Mouse (Mus musculus) v-Abl transformed pro-B cells (cell line): Measurements from ENCODE around the gene Wwc2.

ENCODE experiments used
- in situ Hi-C, 2 experiments: fragments of 400-800 bp; cut with MboI; formaldehyde crosslinking; loops; one replicate each; pipeline ENCODE4 v1.15.1; 2025; ENCODE audit not compliant: unreplicated experiment in 2 of 2

Wwc2 gene

GRCm38 (mm10) chr8:47917060-47918035 is 73.4 kb downstream of the Wwc2 start:
- in situ Hi-C loops, result loop anchor here in 1 of 2 experiments (5.0 kb wide), 1 partner anchor 45 kb away; no protein-coding TSS in a partner anchor

DNA sequence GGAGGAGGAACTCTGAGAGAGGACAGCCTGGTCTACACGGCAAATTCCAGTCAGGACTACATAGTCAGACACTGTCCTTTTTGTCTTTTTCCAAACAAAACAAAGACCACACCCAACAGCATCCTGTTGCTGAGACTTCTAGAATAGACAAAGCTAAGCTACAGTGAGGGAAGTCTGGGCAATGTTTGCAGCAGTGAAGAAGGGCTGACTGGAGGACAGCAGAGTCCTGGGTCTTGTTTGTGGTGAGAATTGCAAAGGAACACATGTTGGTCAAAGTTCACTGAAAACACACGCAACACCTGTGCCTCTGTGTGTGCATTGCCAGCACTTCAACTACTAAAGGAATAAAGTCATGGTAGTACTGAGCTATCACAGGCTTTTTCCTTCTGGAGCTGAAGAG is 75.2 kb downstream of the Wwc2 start:
- in situ Hi-C loops, result loop anchor here in 1 of 2 experiments (5.0 kb wide), 1 partner anchor 43 kb away; no protein-coding TSS in a partner anchor

- in situ Hi-C loops, result loop anchor here in 1 of 2 experiments (5.0 kb wide), 1 partner anchor 43 kb away; no protein-coding TSS in a partner anchor
Observed at GRCm38 (mm10) chr8:47914946-47915345, 75.8 kb downstream of the Wwc2 start.

DNA sequence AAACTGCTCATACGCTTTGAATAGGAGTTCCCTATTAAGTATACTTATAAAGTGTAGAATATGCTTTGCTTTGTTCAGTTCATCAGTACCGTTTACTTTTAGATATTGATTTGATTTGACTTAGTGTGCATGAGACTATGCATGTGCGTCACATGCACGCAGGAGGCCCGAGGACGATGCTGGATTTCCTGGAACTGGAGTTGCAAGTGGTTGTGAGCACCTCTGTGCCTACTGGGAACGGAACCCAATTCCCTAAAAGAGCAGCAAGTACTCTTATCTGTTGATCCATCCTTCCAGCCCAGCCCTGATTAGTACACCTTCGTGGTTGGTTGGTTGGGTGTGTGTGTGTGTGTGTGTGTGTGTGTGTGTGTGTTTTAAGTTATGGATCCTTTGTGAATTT is 76.6 kb downstream of the Wwc2 start:
- in situ Hi-C loops, result no loop called here

DNA sequence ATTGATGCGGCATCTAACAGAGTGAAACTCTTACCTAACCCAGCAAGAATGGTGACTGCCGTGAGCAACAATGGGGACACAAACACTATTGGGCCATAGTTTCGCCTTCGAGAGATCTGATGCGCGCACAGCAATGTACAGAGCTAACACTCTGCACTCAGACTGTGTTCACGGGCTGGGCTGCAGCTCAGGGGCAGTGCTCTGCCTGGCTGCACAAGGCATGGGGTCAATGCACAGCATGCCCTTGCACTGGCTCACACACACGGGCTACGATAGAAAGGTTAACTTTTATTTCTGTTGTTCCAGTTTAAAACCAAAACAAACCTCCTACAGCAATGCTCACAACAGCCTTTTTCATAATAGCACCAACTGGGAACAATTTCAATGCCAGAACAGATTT is 77.1 kb downstream of the Wwc2 start:
- in situ Hi-C loops, result no loop called here

GRCm38 (mm10) chr8:47909681-47910080 is 81.0 kb downstream of the Wwc2 start:
- in situ Hi-C loops, result no loop called here

- in situ Hi-C loops, result no loop called here
Observed at GRCm38 (mm10) chr8:47907056-47907455, 83.7 kb downstream of the Wwc2 start.

GRCm38 (mm10) chr8:47906142-47906541 is 84.6 kb downstream of the Wwc2 start:
- in situ Hi-C loops, result no loop called here

- in situ Hi-C loops, result no loop called here
Observed at GRCm38 (mm10) chr8:47905256-47905655, 85.5 kb downstream of the Wwc2 start.

GRCm38 (mm10) chr8:47904004-47904403 is 86.7 kb downstream of the Wwc2 start:
- in situ Hi-C loops, result no loop called here

DNA sequence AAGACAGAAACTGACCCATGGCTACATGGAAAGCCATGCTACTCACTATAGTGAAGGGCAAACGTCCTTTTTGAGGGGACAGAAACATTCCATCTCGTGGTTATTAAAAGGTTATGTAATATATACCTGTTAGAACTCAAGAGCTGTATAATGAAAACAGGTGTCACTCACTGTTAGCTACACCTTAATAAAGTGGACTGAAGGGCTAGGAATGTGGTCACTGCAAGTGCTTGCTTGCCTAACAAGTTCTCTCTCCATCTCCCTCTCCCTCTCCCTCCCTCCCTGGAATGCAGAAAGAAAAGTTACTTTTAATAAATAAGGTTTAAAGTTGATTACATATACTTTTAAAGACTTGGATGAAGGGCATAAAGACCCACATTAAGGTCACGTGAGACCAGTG is 88.0 kb downstream of the Wwc2 start:
- in situ Hi-C loops, result no loop called here

DNA sequence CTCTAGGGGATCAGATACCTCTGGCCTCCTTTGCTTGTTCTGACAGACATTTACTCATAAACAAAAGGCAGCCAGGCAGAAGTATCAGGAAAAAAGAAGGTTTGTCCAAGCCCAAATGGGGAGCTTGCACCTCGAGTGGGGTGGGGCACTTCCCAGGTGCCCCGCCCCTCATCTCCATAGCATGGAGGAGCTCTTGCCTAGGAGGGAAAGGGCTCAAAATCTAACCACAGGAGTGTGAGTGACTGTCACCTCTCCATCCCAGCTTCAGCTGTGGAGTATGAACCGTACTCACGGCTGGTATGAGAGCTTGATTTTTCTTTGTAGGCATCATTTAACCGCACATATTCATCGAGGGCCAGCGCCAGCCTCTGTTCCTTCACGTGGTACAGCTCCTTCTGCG is 90.4 kb downstream of the Wwc2 start:
- in situ Hi-C loops, result no loop called here

- in situ Hi-C loops, result no loop called here
Observed at GRCm38 (mm10) chr8:47899891-47900290, 90.8 kb downstream of the Wwc2 start.

GRCm38 (mm10) chr8:47892419-47892818 is 98.3 kb downstream of the Wwc2 start:
- in situ Hi-C loops, result no loop called here

- in situ Hi-C loops, result no loop called here
Observed at GRCm38 (mm10) chr8:47891641-47892040, 99.1 kb downstream of the Wwc2 start.

DNA sequence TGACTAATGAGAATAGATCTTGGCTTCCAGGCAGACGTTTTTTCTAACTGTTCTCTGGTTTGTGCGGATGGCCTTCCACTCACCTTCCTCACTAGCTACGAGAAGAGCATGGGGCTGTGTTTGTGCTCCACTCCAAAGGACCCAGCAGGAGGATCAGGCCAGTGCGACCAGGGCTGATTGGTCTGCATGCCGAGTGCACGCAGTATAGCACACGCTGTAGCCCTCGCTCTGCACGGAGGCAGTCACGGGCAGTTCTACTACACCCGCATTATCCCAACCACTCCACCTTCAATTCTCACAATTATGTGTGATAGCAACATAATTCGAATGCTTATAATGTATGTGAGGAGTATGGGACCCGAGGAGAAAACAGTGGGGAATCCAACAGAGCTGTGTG is 99.9 kb downstream of the Wwc2 start:
- in situ Hi-C loops, result no loop called here

DNA sequence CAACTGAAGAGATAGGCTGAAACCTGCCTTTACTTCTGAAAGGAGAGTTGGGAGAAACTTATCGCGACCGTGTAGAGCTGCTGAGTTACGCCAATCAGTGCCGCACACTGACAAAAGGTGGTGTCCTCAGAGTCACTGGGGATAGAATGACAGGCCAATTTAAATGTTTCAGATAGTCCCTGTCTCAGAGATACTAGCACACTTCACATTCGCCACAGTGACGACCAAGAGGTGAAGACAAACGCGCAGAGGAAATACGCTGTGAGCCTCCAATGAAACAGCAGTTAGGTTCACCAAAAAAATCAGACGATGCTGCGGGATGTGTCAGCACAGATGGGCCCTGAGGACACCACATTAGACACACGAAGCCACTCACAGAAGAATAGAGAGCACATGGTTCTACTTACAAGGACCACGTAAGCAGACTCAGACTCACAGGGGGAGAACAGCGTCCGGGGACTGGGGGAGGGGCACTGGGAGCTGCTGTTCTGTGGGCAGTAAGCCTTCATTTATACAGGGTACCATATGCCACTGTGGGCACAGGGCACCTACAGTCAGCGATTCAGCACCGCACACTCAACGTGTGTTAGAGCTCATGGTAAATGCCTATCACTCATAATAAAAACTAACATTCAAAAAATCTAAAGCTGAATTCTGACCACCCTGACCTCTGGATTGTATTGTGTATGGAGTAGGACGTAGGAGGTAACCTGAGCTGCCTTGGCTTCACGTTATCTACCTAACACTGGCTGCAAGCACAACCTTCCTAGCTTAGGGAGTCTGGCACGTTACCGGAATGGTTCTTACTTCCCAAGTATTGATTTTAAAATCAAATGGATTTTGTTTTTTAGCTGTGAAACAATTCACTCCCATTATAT is 100.5 kb downstream of the Wwc2 start:
- in situ Hi-C loops, result no loop called here

DNA sequence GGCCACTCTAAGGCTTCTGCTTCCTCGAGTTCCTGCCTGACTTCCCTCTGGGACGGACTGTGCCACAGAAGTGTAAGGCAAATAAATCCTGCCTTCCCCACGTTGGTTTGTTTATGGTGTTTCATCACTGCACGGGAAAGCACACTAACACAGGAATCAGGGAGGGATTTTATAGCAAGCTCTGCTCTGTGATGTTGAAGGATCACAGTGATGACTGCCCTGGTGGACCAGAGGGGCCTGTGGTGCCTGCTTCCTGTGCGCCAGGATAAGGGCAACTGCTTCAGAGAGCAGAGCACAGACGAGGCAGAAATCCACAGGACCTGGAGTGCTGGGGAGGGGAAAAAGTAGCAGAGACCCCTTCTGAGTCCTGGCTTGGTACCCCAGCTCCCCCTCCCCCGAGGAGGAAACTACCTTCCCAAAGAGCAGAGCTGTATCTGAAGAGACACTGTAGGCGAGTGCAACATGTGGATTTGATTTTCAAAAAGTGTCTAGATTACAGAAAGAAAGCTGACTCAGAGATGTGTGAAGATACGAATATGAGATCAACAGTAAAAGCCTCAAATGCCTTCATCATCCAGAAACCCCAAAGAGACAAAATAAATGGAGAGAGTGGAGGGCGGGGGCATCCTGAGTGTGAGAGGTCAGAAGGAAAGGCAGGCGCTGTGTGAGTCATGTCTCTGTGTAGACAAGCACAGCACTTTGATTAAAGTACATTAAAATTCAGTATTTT is 101.7 kb downstream of the Wwc2 start:
- in situ Hi-C loops, result no loop called here

DNA sequence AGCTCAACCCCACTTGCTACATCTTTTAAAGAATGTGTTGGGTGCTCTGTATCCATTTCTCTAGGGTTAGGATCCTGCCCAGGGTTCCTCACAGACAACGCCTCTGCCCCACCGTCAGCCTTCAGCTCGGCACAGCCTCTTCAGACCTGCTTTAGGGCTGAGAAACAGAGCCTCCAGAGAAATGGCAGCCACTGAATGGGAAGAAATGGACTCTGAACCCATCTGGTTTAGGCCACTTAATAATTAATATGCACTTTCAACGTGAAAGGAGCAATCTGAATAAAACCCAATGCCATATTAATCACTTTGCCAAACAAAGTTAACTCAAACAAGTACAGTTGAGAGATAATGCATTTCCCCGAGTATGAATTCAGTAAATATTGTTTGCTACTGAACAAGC is 106.4 kb downstream of the Wwc2 start:
- in situ Hi-C loops, result no loop called here

DNA sequence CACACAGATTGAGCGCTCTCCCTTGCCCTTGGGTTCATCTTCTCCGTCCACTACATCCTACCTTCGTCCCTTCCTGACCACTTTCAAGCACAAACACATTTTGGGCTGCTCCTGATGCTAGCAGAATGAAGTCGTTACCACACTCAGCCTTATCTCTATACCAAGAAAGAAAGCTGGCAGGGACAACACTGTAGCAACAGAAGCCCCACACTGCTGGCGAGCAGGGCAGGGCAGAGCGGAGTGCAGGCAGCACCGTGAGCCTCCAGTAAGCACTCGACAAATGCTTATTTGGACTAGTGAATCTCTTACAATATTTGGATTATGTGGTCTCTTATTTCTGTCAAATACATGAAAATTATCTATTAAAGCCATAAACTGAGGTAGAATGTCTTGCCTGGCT is 107.0 kb downstream of the Wwc2 start:
- in situ Hi-C loops, result no loop called here

DNA sequence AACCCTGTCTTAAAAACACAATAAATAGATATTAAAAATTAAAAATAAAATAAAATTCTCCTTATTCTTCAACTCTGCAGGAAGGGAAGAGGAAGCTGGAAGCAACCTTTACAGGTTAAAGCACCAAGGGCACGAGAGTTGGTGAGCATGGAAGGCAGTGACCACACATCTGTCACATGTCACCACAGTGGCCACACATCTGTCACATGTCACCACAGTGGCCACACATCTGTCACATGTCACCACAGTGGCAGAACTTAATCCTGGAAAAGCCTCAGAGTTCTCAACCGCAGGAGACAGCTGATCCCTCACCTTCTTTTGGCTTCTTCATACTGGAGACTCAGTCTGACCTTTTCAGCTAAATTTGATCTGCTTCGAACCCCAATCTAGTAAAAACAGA is 112.2 kb downstream of the Wwc2 start:
- in situ Hi-C loops, result no loop called here
